Mouse (Mus musculus) olfactory bulb, adult 2 months (tissue): ENCODE measurements at regions not wholly inside any gene's neighbourhood (a gene's known extent, or its start where the extent isn't known, plus 50 kb on each side); places are given as distances from the start of the nearest gene placed in this dataset.

ENCODE experiments used
- CTCF ChIP-seq: fragments of 200-500 bp; IDR thresholded peaks from 2 replicates; pipeline ENCODE4 v1.5.1; 2012; ENCODE audit warnings: low read depth, mild to moderate bottlenecking, low read length, moderate library complexity; ENCODE audit not compliant: insufficient read depth
- POLR2A ChIP-seq: fragments of 200-500 bp; IDR thresholded peaks from 2 replicates; pipeline ENCODE4 v1.6.1; 2012; ENCODE audit warnings: mild to moderate bottlenecking, low read depth, low read length, moderate library complexity; ENCODE audit not compliant: insufficient read depth

DNA sequence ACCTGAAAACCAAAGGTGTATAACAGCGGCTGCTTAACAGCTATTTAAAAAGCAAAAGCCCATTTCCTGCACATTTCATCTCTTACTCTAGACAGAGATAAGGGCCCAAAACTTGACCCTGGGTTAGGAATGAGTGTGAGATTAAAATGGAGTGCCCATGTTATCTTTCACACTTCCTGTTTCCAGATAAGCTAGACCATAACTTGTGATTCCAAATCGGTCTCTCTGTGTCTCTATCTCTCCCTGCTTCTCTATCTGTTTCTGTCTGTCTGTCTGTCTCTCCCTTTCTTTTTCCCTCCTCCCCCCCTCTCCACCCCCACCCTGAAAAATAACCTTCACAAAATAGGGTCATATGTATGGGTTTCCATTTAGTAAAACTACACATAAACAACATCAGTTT, 136.7 kb upstream of the Cdkn3 start:
- TF ChIP-seq POLR2A (no peak), CTCF (no peak)
